Mouse (Mus musculus) liver, postnatal 0 days (tissue): ENCODE measurements around the gene Ptger1. TPM values are rescaled to one million over a fixed set of nuclear protein-coding genes. Genes with fewer than 3 reads are reported as not detected.

Experiments used
- ATAC-seq: fragments of 200-750 bp; cut with Nextera tagmentation; 2 replicates; pipeline ENCODE4 v1.8.0; 2017; ENCODE audit warnings: mild to moderate bottlenecking, moderate library complexity
- DNase-seq: peaks from one replicate; pipeline ENCODE4 v3.0.0-alpha.2; 2016
- H3K27ac ChIP-seq: fragments of 300-500 bp; sonication (generic); 2 replicates; pipeline ENCODE4 v1.5.1; 2014; ENCODE audit warnings: antibody characterized with exemption, moderate library complexity, mild to moderate bottlenecking, low read depth
- H3K27me3 ChIP-seq: fragments of 300-500 bp; sonication (generic); 2 replicates; pipeline ENCODE4 v1.6.1; 2014; ENCODE audit warnings: low read length, control low read depth, mixed read lengths; ENCODE audit not compliant: insufficient read depth
- H3K36me3 ChIP-seq: fragments of 300-500 bp; sonication (generic); replicated peaks from 2 replicates; pipeline ENCODE4 v1.6.1; 2014; ENCODE audit warnings: mild to moderate bottlenecking, control low read depth, low read length, moderate library complexity, mixed read lengths; ENCODE audit not compliant: insufficient read depth
- H3K4me1 ChIP-seq: fragments of 300-500 bp; sonication (generic); 2 replicates; pipeline ENCODE4 v1.6.1; 2014; ENCODE audit warnings: antibody characterized with exemption, mild to moderate bottlenecking, control low read depth; ENCODE audit not compliant: insufficient read depth
- H3K4me2 ChIP-seq: fragments of 300-500 bp; sonication (generic); 2 replicates; pipeline ENCODE4 v1.6.1; 2014; ENCODE audit warnings: low read depth, mild to moderate bottlenecking, low read length, moderate library complexity, mixed read lengths
- H3K4me3 ChIP-seq: fragments of 300-500 bp; sonication (generic); 2 replicates; pipeline ENCODE4 v1.5.1; 2014; ENCODE audit warnings: low read depth, low read length
- H3K9ac ChIP-seq: fragments of 300-500 bp; sonication (generic); replicated peaks from 2 replicates; pipeline ENCODE4 v1.6.1; 2014; ENCODE audit warnings: mild to moderate bottlenecking, moderate library complexity
- H3K9me3 ChIP-seq: fragments of 300-500 bp; sonication (generic); 2 replicates; pipeline ENCODE4 v1.6.1; 2016; ENCODE audit warnings: mild to moderate bottlenecking, control low read depth, low read length, mixed read lengths
- CTCF ChIP-seq: sonication (generic); IDR thresholded peaks from 2 replicates; pipeline ENCODE4 v1.5.1; 2016; ENCODE audit warnings: antibody characterized with exemption, low read depth
- EP300 ChIP-seq: IDR thresholded peaks from 2 replicates; pipeline ENCODE4 v1.6.1; 2016; ENCODE audit warnings: antibody characterized with exemption, low read depth, mild to moderate bottlenecking
- WGBS: fragments of 180-500 bp; shearing (Covaris S2); extraction: QIAGEN DNeasy Blood & Tissue Kit; methylation state at CpG from one replicate; pipeline ENCODE4 v1.1.7; 2014; ENCODE audit not compliant: insufficient replicate concordance; 5-methylcytosine and 5-hydroxymethylcytosine counted together
- polyA plus RNA-seq: library from polyadenylated mRNA; unstranded; fragments of >200 nt; fragmentation: Nextera tagmentation; extraction: Ambion mirVana; gene quantifications from 2 replicates; pipeline ENCODE4 v1.2.1, GENCODE M21; 2015

Ptger1 gene
- polyA plus RNA-seq, 1 experiment from 2014 or later: 0.16 TPM

DNA sequence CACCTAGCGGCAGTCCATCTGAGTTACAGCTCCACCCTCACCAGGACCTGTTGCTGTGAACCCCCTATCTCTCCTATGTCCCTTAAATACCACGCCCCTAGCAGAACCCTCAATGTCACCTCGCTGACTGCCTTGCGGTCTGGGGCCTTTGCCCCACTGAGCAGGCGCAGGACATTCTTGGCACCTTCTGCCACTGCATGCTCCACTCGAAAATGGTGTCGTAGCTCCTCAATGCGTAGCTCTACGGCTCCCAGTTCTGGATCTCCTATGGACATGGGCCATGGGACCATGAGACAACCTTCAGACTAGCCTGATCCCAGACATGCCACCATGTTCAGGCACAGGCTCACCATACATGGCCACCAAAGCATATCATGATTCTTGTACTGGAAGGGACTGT is 18.0 kb downstream of the Ptger1 start:
- ATAC-seq (no peak), DNase-seq (no peak)
- Histone ChIP-seq H3K4me3 (no peak overlapping the region), H3K27ac (no peak overlapping the region), H3K9ac (no peak overlapping the region), H3K9me3 (no peaks in the 10 kb centered on the region), H3K36me3 (peaks cover 56% of the 10 kb centered on the region), H3K4me1 (no peaks in the 10 kb centered on the region), H3K4me2 (no peak overlapping the region), H3K27me3 (no peaks in the 10 kb centered on the region)
- WGBS: 85% methylated on average over 9 of the region's 9 CpGs
- TF ChIP-seq EP300 (no peak), CTCF (no peak)

DNA sequence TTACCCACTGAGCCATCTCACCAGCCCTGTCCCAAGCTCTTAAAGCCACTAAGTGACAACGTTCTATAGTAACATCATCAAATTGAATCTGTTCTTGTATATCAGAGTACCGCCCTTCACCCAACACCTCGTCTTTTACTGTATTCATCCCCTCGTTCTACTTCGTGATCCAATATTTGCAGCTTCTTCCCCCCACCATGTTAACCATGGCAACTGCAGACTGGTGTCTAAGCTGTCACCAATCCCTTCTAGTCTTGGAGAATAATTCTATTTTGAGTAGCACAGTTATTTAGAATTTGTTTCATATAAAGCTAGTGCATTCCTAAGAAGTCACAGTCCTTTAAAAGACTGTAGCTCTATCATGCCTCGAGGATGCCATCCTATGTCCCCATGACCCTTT is 22.8 kb downstream of the Ptger1 start:
- TF ChIP-seq CTCF: no peak
- no peak for TF ChIP-seq EP300
- ATAC-seq: no peak
- no peak overlapping the region for H3K9ac ChIP-seq
- no peaks in the 10 kb centered on the region for H3K9me3 ChIP-seq
- no peaks in the 10 kb centered on the region for H3K27me3 ChIP-seq
- peaks cover 50% of the 10 kb centered on the region for H3K36me3 ChIP-seq
- H3K4me2 ChIP-seq: no peak overlapping the region
- peaks cover 6% of the 10 kb centered on the region; the same call in 1 of the 2 replicates for H3K4me1 ChIP-seq
- no peak overlapping the region for H3K27ac ChIP-seq
- 84% methylated on average over 6 of the region's 6 CpGs for WGBS
- no peak overlapping the region for H3K4me3 ChIP-seq
- DNase-seq: no peak

DNA sequence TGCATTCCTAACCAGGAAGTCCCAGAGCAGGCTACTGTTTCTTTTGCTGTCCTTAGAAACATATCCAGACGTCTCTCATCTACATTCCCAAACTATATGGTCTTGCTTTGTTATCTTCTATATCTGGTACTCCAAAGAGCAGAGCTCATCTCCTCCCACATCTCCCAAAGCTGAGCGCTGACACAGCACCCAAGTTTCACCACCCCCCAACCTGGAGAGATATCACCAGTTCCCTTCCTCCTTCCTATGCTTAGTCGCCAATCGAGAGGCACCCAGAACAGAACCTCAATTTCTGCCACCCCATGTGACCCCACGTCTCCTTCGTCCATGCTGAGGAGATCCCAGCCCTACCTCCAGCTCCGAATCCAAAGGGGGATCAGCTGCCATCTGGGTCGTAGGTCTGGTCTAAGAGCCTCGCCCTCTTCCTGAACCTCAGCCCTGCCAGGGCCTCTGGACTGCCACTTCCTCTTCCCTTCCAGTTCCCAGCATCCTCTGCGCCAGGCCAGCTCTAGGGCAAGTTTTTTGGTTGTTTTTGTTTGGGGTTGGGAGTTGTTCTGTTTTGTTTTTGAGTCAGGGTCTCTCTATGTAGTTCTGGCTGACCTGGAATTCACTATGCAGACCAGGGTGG is 27.2 kb downstream of the Ptger1 start:
- H3K9ac ChIP-seq: no peak overlapping the region
- TF ChIP-seq CTCF (no peak), EP300 (no peak)
- 37% methylated on average over 10 of the region's 10 CpGs for WGBS
- peak overlapping the region; percentile 53 for H3K4me2 ChIP-seq
- ATAC-seq (no peak), DNase-seq (no peak)
- no peaks in the 10 kb centered on the region for H3K27me3 ChIP-seq
- H3K4me1 ChIP-seq: peaks cover 38% of the 10 kb centered on the region
- H3K4me3 ChIP-seq: no peak overlapping the region
- peaks cover 30% of the 10 kb centered on the region for H3K36me3 ChIP-seq
- H3K9me3 ChIP-seq: no peaks in the 10 kb centered on the region
- H3K27ac ChIP-seq: peak overlapping the region; percentile 58

DNA sequence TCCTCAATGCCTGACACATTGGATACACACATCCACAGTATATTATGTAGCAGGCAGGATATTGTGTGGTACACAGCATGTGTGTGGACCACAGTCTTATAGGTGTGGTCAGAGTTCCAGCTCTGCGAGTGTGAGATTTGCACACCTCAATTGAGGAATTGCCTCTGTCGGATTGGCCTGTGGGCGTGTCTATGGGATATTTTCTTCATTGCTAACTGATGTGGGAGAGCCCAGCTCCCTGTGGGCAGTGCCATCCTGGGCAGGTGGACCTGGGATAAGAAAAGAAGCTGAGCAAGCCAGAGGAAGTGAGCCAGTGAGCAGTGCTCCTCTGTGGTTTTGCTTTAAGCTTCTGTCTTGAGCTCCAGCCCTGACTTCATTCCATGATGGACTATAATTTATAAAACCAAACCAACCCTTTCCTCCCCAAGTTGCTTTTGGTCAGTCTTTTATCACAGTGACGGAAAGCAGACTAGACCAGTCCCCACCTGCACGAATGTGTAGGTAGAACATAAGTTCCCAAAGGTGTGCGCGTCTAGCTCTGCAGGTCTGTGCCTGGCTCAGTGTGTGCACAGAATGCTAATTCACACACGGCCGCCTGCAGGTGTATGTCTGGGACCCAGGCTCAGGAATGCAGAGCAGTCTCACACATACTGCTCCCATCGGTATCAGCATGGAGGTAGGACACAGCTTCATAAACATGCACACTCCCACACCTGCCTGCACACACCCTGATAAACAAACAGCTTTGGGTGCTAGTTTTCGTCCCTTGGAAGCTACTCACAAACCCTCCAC is 28.1 kb downstream of the Ptger1 start:
- Histone ChIP-seq H3K4me2 (no peak overlapping the region), H3K9me3 (no peaks in the 10 kb centered on the region), H3K27ac (no peak overlapping the region), H3K4me3 (no peak overlapping the region), H3K9ac (no peak overlapping the region), H3K27me3 (no peaks in the 10 kb centered on the region), H3K4me1 (peaks cover 38% of the 10 kb centered on the region), H3K36me3 (peaks cover 28% of the 10 kb centered on the region)
- ATAC-seq (no peak), DNase-seq (no peak)
- no peak for TF ChIP-seq CTCF
- TF ChIP-seq EP300: no peak
- WGBS: 66% methylated on average over 11 of the region's 11 CpGs

DNA sequence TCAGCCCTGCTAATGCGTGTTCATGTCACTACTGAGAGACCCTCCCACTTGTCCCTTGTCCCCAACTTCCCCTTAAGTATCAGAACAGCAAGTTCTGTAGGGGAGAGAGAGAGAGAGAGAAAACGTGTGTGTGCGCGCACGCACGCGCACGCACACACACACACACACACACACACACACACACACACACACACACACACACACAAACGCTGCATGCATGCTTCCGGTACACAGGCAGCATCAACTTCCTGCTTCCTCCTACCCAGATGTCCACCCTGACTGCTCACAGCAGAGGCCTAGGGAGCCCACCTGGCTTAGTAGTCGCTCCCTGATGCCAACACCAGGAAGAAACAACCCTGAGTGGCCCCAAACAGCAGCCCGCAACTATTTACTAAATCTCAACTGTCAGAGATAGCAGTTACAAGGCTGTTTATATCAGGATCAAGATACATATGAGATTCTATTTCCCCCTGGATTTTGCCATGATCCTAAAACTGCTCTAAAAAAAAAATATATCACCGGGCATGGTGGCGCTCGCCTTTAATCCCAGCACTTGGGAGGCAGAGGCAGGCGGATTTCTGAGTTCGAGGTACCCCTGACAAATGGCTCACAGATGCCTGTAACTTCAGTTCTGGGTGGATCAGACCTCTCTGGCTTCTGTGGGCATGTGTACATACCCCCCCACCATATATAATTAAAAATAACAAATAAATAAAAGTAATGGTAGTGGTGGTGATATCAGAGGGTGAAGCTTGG is 29.1 kb downstream of the Ptger1 start:
- peak; percentile 37 for DNase-seq
- TF ChIP-seq EP300 (no peak), CTCF (no peak)
- Histone ChIP-seq H3K9me3 (no peaks in the 10 kb centered on the region), H3K27ac (peak overlapping the region; percentile 70), H3K27me3 (no peaks in the 10 kb centered on the region), H3K36me3 (peaks cover 21% of the 10 kb centered on the region), H3K4me3 (no peak overlapping the region), H3K9ac (no peak overlapping the region), H3K4me2 (0 out of 2 replicates have a peak overlapping the region, but pooled peaks have one; percentile 28), H3K4me1 (peaks cover 44% of the 10 kb centered on the region)
- 61% methylated on average over 10 of the region's 17 CpGs for WGBS
- no peak; the same call in 1 of the 2 replicates for ATAC-seq
